Mouse (Mus musculus) hindbrain, postnatal 0 days (tissue): Measurements from ENCODE around the gene Mapk6. TPM values are rescaled to one million over a fixed set of nuclear protein-coding genes. Genes with fewer than 3 reads are reported as not detected.

ENCODE experiments used
- ATAC-seq: fragments of 200-750 bp; cut with Nextera tagmentation; 2 replicates; pipeline ENCODE4 v1.8.0; 2017; ENCODE audit warnings: mild to moderate bottlenecking, moderate TSS enrichment, moderate library complexity
- DNase-seq: peaks from one replicate; pipeline ENCODE4 v3.0.0-alpha.2; 2015; ENCODE audit warnings: low spot score
- H3K27ac ChIP-seq: fragments of 300-500 bp; sonication (generic); 2 replicates; pipeline ENCODE4 v1.5.1; 2014; ENCODE audit warnings: mild to moderate bottlenecking
- H3K27me3 ChIP-seq: fragments of 300-500 bp; sonication (generic); 2 replicates; pipeline ENCODE4 v1.6.1; 2014; ENCODE audit warnings: low read length, mixed read lengths; ENCODE audit not compliant: insufficient read depth
- H3K36me3 ChIP-seq: fragments of 300-500 bp; sonication (generic); 2 replicates; pipeline ENCODE4 v1.6.1; 2014; ENCODE audit warnings: low read length, mixed read lengths; ENCODE audit not compliant: insufficient read depth
- H3K4me1 ChIP-seq: fragments of 300-500 bp; sonication (generic); 2 replicates; pipeline ENCODE4 v1.6.1; 2014; ENCODE audit warnings: antibody characterized with exemption, low read length, mixed read lengths; ENCODE audit not compliant: insufficient read depth
- H3K4me2 ChIP-seq: fragments of 300-500 bp; sonication (generic); 2 replicates; pipeline ENCODE4 v1.6.1; 2014; ENCODE audit warnings: low read depth, mild to moderate bottlenecking, low read length, moderate library complexity, mixed read lengths
- H3K4me3 ChIP-seq: fragments of 300-500 bp; sonication (generic); 2 replicates; pipeline ENCODE4 v1.5.1; 2014; ENCODE audit warnings: low read length
- H3K9ac ChIP-seq: fragments of 300-500 bp; sonication (generic); replicated peaks from 2 replicates; pipeline ENCODE4 v1.6.1; 2014; ENCODE audit warnings: mild to moderate bottlenecking, low read length, moderate library complexity, mixed read lengths
- H3K9me3 ChIP-seq: fragments of 300-500 bp; sonication (generic); 2 replicates; pipeline ENCODE4 v1.6.1; 2016; ENCODE audit warnings: low read length, mixed read lengths
- CTCF ChIP-seq: IDR thresholded peaks from 2 replicates; pipeline ENCODE4 v1.5.1; 2016; ENCODE audit warnings: antibody characterized with exemption, control low read depth, low read depth
- WGBS: fragments of 180-500 bp; shearing (Covaris S2); extraction: QIAGEN DNeasy Blood & Tissue Kit; methylation state at CpG from one replicate; pipeline ENCODE4 v1.1.7; 2014; 5-methylcytosine and 5-hydroxymethylcytosine counted together
- polyA plus RNA-seq: library from polyadenylated mRNA; unstranded; fragments of >200 nt; fragmentation: Nextera tagmentation; extraction: Ambion mirVana; gene quantifications from 2 replicates; pipeline ENCODE4 v1.2.1, GENCODE M21; 2015
- total RNA-seq: library from RNA; depleted of rRNA; stranded (reverse); fragments of >200 nt; gene quantifications from 2 replicates; pipeline ENCODE4 v1.2.3, GENCODE M21; 2014

The Mapk6 gene
- total and polyA plus RNA-seq, 2 experiments from 2014 or later: 109 to 149 TPM

- no peak for DNase-seq
- no peaks in the 10 kb centered on the region for H3K9me3 ChIP-seq
- H3K4me1 ChIP-seq: no peaks in the 10 kb centered on the region
- no peak for TF ChIP-seq CTCF
- no peaks in the 10 kb centered on the region for H3K36me3 ChIP-seq
- no peak overlapping the region for H3K27ac ChIP-seq
- no peak overlapping the region for H3K4me2 ChIP-seq
- no peaks in the 10 kb centered on the region for H3K27me3 ChIP-seq
- H3K4me3 ChIP-seq: no peak overlapping the region
- no peak overlapping the region for H3K9ac ChIP-seq
- 56% methylated on average over 3 of the region's 3 CpGs for WGBS
- no peak for ATAC-seq
These were observed 22.9 kb upstream of the Mapk6 start for GRCm38 (mm10) chr9:75432694-75433093.

DNA sequence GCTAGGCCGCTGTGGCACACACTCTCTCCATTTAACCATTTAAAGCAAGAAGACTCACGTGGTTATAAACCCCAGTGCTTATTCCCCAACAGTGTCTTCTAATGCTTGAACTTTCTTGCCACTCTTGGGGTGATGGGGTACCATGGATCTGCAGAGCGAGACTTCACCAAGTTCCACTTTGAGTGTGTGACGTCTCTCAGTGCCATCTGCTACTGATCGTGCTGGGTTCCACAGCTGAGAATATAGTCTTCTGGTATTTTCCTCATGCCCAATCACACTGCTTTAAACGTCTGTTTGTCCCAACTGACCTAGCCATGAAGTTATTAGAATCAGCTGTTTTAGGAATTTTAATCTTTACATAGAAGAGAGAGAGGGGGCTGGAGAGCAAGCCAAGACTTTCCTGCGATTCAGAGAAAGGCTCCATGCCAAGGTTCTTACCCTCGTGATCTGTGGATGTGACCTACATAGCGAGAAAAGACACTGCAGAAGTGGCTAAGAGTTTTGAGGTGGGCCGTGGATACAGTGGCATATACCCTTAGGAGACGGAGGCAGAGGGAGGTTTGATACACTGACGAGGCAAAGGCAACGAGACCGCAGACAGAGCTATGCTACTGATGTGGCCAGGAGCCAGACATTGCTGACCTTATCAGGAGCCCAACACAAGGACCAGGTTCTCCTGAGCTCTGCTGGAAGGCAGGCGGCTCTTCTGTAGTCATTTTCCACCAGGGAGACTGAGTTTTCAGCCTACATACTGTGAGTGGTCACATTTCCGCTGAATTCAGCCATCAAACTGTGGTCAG, 21.2 kb upstream of the Mapk6 start:
- TF ChIP-seq CTCF: no peak
- H3K4me3 ChIP-seq: no peak overlapping the region
- no peaks in the 10 kb centered on the region for H3K9me3 ChIP-seq
- no peak overlapping the region for H3K27ac ChIP-seq
- H3K9ac ChIP-seq: no peak overlapping the region
- H3K4me1 ChIP-seq: no peaks in the 10 kb centered on the region
- H3K36me3 ChIP-seq: no peaks in the 10 kb centered on the region
- 64% methylated on average over 16 of the region's 16 CpGs for WGBS
- DNase-seq (no peak), ATAC-seq (no peak)
- no peaks in the 10 kb centered on the region for H3K27me3 ChIP-seq
- no peak overlapping the region for H3K4me2 ChIP-seq

GRCm38 (mm10) chr9:75429657-75430056, 19.9 kb upstream of the Mapk6 start:
- 89% methylated on average over 1 of the region's 1 CpGs for WGBS
- DNase-seq (no peak), ATAC-seq (no peak)
- H3K27me3 ChIP-seq: no peaks in the 10 kb centered on the region
- no peaks in the 10 kb centered on the region for H3K36me3 ChIP-seq
- H3K4me3 ChIP-seq: no peak overlapping the region
- no peak for TF ChIP-seq CTCF
- no peak overlapping the region for H3K9ac ChIP-seq
- H3K27ac ChIP-seq: no peak overlapping the region
- no peak overlapping the region for H3K4me2 ChIP-seq
- no peaks in the 10 kb centered on the region for H3K4me1 ChIP-seq
- H3K9me3 ChIP-seq: no peaks in the 10 kb centered on the region

- Histone ChIP-seq H3K27me3 (no peaks in the 10 kb centered on the region), H3K4me2 (no peak overlapping the region), H3K36me3 (no peaks in the 10 kb centered on the region), H3K9ac (no peak overlapping the region), H3K27ac (no peak overlapping the region), H3K4me1 (no peaks in the 10 kb centered on the region), H3K9me3 (no peaks in the 10 kb centered on the region), H3K4me3 (no peak overlapping the region)
- no peak for TF ChIP-seq CTCF
- WGBS: 90% methylated on average over 2 of the region's 2 CpGs
- ATAC-seq: no peak
- DNase-seq: no peak
These were observed 19.2 kb upstream of the Mapk6 start for GRCm38 (mm10) chr9:75429040-75429439.

DNA sequence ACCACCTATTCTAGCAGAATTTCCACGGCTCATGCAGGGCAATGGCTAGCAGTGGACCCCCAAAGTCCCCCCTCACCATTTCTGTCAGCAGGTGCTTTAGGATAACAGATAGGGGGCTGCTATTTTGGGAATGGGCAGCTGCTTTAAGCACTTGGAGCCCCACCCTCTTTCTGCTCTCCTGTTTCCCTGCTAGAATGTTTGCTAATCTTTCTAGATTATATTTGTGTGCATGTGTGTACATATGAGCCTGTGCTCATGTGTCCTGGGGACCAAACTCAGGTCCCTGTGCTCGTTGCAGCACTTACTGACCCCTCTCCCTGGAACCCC, 18.4 kb upstream of the Mapk6 start:
- no peak for ATAC-seq
- H3K36me3 ChIP-seq: no peaks in the 10 kb centered on the region
- no peaks in the 10 kb centered on the region for H3K4me1 ChIP-seq
- DNase-seq: no peak
- TF ChIP-seq CTCF: no peak
- H3K27me3 ChIP-seq: no peaks in the 10 kb centered on the region
- WGBS: 62% methylated on average over 2 of the region's 2 CpGs
- H3K4me2 ChIP-seq: no peak overlapping the region
- H3K9ac ChIP-seq: no peak overlapping the region
- H3K4me3 ChIP-seq: no peak overlapping the region
- no peaks in the 10 kb centered on the region for H3K9me3 ChIP-seq
- no peak overlapping the region for H3K27ac ChIP-seq

- TF ChIP-seq CTCF: no peak
- Histone ChIP-seq H3K4me2 (no peak overlapping the region), H3K9ac (no peak overlapping the region), H3K4me1 (no peaks in the 10 kb centered on the region), H3K4me3 (no peak overlapping the region), H3K36me3 (no peaks in the 10 kb centered on the region), H3K27ac (no peak overlapping the region), H3K9me3 (no peaks in the 10 kb centered on the region), H3K27me3 (no peaks in the 10 kb centered on the region)
- DNase-seq: peak; percentile 49
- whole genome bisulfite sequencing: 71% methylated on average over 9 of the region's 9 CpGs
- 0 out of 2 replicates have a peak, but pooled peaks have one; percentile 63 for ATAC-seq
These were observed 17.8 kb upstream of the Mapk6 start for GRCm38 (mm10) chr9:75427366-75428273.
